Mouse (Mus musculus): ENCODE measurements around the gene Pbld2. TPM values are rescaled to one million over a fixed set of nuclear protein-coding genes. Genes with fewer than 3 reads are reported as not detected.

Pbld2 gene
- polyA plus RNA-seq (2014; fragmentation: Illumina TruSeq; extraction: RNeasy Lipid Tissue Mini Kit (QIAGEN cat#74804); ENCODE audit: insufficient read depth, low read depth, low replicate concordance) = 1.7 TPM

GRCm38 (mm10) chr10:63023749-63024579 lies at the start of gene Pbld2, which contains the start of gene Hnrnph3:
Gene Pbld2, plus strand, starts transcription at chr10:63024315.
Gene Hnrnph3, minus strand, starts transcription at chr10:63024217.

GRCm38 (mm10) chr10:62980039-62980954 lies 43.8 kb upstream of the Pbld2 start, which contains the start of gene Rufy2:
Gene Rufy2, plus strand, starts transcription at chr10:62980223.

GRCm38 (mm10) chr10:63059862-63060261 lies 35.7 kb downstream of the Pbld2 start, which contains the start of gene Pbld1:
Gene Pbld1, plus strand, starts transcription at chr10:63060162.

GRCm38 (mm10) chr10:63099521-63099920 lies 75.4 kb downstream of the Pbld2 start, which contains the start of gene Atoh7:
Gene Atoh7, plus strand, starts transcription at chr10:63099651.

Other genes starting within 250 kb of the Pbld2 start
- gene Ccar1, start 232.0 kb upstream of the Pbld2 start, polyA plus RNA-seq (2014; fragmentation: Illumina TruSeq; extraction: RNeasy Lipid Tissue Mini Kit (QIAGEN cat#74804); ENCODE audit: insufficient read depth, low read depth, low replicate concordance) = 14.0 TPM
- 0.30 TPM for gene Tet1, start 115.3 kb upstream of the Pbld2 start, polyA plus RNA-seq (2014; fragmentation: Illumina TruSeq; extraction: RNeasy Lipid Tissue Mini Kit (QIAGEN cat#74804); ENCODE audit: insufficient read depth, low read depth, low replicate concordance)
- 11.1 TPM for gene Slc25a16, start 103.7 kb upstream of the Pbld2 start, polyA plus RNA-seq (2014; fragmentation: Illumina TruSeq; extraction: RNeasy Lipid Tissue Mini Kit (QIAGEN cat#74804); ENCODE audit: insufficient read depth, low read depth, low replicate concordance)
- 1.9 TPM for gene Dna2, start 77.3 kb upstream of the Pbld2 start, polyA plus RNA-seq (2014; fragmentation: Illumina TruSeq; extraction: RNeasy Lipid Tissue Mini Kit (QIAGEN cat#74804); ENCODE audit: insufficient read depth, low read depth, low replicate concordance)
- gene Rufy2, start 44.1 kb upstream of the Pbld2 start, polyA plus RNA-seq (2014; fragmentation: Illumina TruSeq; extraction: RNeasy Lipid Tissue Mini Kit (QIAGEN cat#74804); ENCODE audit: insufficient read depth, low read depth, low replicate concordance) = 3.8 TPM
- gene Hnrnph3, start 98 bp upstream of the Pbld2 start, polyA plus RNA-seq (2014; fragmentation: Illumina TruSeq; extraction: RNeasy Lipid Tissue Mini Kit (QIAGEN cat#74804); ENCODE audit: insufficient read depth, low read depth, low replicate concordance) = 41.0 TPM
- 3.7 TPM for gene Pbld1, start 35.8 kb downstream of the Pbld2 start, polyA plus RNA-seq (2014; fragmentation: Illumina TruSeq; extraction: RNeasy Lipid Tissue Mini Kit (QIAGEN cat#74804); ENCODE audit: insufficient read depth, low read depth, low replicate concordance)
- not detected for gene Atoh7, start 75.3 kb downstream of the Pbld2 start, polyA plus RNA-seq (2014; fragmentation: Illumina TruSeq; extraction: RNeasy Lipid Tissue Mini Kit (QIAGEN cat#74804); ENCODE audit: insufficient read depth, low read depth, low replicate concordance)
- 0.37 TPM for gene Mypn, start 179.6 kb downstream of the Pbld2 start, polyA plus RNA-seq (2014; fragmentation: Illumina TruSeq; extraction: RNeasy Lipid Tissue Mini Kit (QIAGEN cat#74804); ENCODE audit: insufficient read depth, low read depth, low replicate concordance)
- 36.8 TPM for gene Herc4, start 219.5 kb downstream of the Pbld2 start, polyA plus RNA-seq (2014; fragmentation: Illumina TruSeq; extraction: RNeasy Lipid Tissue Mini Kit (QIAGEN cat#74804); ENCODE audit: insufficient read depth, low read depth, low replicate concordance)

All from lung, adult 10 weeks (tissue).